Mouse (Mus musculus) thymus, adult 2 months (tissue): ENCODE measurements around the gene Fam50b.

Source experiments
- CTCF ChIP-seq: fragments of 200-500 bp; IDR thresholded peaks from 2 replicates; pipeline ENCODE4 v1.5.1; 2012; ENCODE audit warnings: mild to moderate bottlenecking, control low read depth, low read length, moderate library complexity, borderline replicate concordance; ENCODE audit not compliant: control insufficient read depth, poor library complexity, insufficient read depth; ENCODE audit errors: extremely low read depth
- POLR2A ChIP-seq: fragments of 200-500 bp; IDR thresholded peaks from 2 replicates; pipeline ENCODE4 v1.6.1; 2012; ENCODE audit warnings: mild to moderate bottlenecking, low read length, control low read depth, moderate library complexity; ENCODE audit not compliant: control insufficient read depth, poor library complexity, insufficient read depth; ENCODE audit errors: extremely low read depth

DNA sequence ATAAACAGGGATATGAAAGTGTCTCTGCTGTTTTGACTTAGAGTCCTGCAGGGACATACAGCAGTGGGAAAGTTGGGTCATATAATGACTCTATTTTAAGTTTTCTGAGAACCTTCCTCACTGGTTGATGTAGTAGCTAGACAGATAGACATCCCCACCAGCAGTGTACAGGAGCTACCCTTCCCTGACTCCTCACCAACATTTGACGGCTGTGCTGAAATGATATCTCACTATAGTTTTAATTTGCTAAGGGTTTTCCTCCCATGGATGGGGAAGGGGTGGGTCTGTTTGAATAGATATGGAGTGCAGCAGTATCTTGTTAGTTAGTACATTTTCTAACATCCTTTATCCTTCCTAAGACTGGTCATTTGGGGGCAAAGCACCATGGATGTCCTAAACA, 34.0 kb upstream of the Fam50b start:
- no peak for TF ChIP-seq CTCF
- no peak for TF ChIP-seq POLR2A
